Mouse (Mus musculus): ENCODE measurements around the gene Xrcc3.

Gene Xrcc3

GRCm38 (mm10) chr12:111814769-111815762, 1.4 kb upstream of the Xrcc3 start:
- DNase-seq (ENCODE audit: low read depth), result no peak

- no peak for DNase-seq (ENCODE audit: low read depth)
These were observed 435 bp downstream of the Xrcc3 start for GRCm38 (mm10) chr12:111813111-111813765.

DNA sequence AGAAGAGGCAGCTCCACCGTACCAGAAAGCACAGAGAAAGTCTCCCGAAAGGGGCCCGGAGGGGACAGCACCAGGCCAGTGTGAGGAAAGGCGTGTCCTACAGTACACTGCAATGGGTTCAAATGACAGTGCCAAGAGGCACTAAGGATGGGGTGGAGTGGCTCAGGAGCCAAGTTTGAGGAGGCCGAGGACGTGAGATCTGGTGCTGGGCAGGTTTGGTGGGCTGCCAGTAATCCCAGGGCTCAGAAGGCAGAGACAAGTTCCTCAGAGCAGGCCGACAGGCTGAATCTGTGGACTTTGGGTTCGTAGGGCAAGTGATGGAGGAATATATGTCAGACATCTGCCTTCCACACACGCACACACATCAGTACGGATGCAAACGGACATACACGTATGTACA, 1.1 kb downstream of the Xrcc3 start:
- no peak for DNase-seq (ENCODE audit: low read depth)

DNA sequence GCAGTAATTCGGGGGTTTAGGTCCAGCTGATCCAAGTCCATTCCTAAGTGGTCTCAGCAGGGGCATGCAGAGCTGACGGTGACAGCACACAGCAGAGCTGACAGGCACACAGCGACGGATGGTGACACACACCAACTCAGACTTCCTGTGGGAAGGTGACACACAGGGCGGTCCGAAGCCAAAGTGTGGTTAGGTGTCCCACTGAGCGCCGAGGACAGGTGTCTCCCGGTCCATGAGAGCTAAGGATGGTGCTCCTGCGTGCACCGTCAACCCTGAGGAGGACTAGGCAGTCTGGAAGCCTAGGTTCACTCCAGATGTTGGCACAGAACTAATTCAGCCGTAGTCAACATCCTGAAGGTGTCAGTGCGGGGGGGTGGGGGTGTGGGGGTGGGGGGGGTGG, 1.6 kb downstream of the Xrcc3 start:
- DNase-seq (ENCODE audit: low read depth), result no peak

DNA sequence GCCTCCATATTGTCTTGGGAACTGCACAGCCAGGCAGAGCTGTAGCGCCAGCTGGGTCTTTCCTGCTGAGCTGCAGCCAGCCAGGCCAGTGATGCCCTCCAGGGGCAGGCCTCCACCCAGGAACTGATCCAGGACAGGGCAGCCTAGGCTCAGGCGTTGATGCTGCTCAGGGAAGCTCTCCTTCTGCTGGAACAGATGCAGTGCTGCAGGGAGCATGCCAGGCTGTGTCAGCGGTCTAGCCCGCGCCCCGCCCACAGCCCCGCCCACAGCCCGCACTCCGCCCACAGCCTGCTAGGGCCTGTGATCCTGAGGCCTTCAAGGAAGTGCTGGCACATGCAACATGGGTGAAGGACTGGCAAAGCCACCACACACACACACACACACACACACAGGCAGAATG, 3.9 kb downstream of the Xrcc3 start:
- peak; percentile 55 for DNase-seq (ENCODE audit: low read depth)

GRCm38 (mm10) chr12:111808775-111809174, 4.9 kb downstream of the Xrcc3 start:
- no peak for DNase-seq (ENCODE audit: low read depth)

- DNase-seq (ENCODE audit: low read depth), result no peak
These were observed 10.1 kb downstream of the Xrcc3 start for GRCm38 (mm10) chr12:111803538-111803937.

GRCm38 (mm10) chr12:111800459-111801183, 13.1 kb downstream of the Xrcc3 start:
- no peak for DNase-seq (ENCODE audit: low read depth)

GRCm38 (mm10) chr12:111798493-111798892, 15.2 kb downstream of the Xrcc3 start:
- no peak for DNase-seq (ENCODE audit: low read depth)

DNA sequence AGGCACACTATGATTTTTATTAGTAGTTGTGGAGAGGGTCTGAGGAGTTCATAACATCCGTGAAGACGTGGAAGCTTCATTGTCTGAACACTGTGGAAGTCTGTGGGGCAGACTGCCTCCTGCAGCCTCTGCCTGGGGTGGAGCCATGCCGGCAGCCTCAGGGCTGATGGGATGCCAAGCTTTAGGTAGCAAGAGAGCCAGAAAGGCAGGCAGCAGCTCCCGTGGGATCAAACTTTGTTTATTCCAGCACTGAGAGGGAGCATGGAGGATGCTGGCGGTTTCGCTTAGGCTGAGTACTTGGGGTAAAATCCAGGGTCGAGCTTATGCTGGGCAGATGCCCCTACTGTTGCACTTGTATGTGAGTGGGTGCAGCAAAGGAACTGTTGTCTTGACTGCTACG, 16.4 kb downstream of the Xrcc3 start:
- no peak for DNase-seq (ENCODE audit: low read depth)

- DNase-seq (ENCODE audit: low read depth), result no peak
These were observed 18.3 kb downstream of the Xrcc3 start for GRCm38 (mm10) chr12:111795180-111795895.

DNA sequence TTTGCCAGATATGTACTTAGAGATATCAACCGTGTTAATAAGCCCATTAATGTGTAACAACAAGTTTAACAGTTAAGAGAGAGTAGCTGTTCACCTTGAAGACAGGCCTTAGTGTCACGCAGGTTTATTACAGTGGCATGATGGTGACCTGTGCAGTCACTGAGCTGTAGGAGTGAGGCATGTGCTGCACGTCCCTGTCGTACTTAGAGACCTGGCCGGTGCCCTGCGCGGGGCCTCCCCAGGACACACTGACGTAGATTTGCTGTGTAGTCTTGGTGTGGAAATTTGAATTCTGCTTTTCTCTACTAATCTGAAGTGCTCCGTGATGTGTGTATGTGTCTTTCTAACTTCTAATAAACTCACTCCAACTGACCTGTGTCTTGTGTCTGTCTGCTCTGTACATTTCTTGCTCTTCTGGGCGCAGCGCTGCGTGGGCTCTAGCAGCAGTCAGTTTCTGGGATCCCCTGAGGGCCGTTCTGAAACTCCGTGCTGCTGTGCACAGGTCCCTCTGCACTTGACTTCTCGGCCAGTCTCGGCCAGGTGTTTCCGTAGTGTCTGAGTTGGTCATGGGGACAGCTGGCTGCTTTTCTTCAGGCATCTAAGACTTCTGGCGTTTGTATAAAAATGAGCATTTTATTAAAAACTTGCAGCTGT, 19.0 kb downstream of the Xrcc3 start:
- DNase-seq (ENCODE audit: low read depth), result no peak

DNA sequence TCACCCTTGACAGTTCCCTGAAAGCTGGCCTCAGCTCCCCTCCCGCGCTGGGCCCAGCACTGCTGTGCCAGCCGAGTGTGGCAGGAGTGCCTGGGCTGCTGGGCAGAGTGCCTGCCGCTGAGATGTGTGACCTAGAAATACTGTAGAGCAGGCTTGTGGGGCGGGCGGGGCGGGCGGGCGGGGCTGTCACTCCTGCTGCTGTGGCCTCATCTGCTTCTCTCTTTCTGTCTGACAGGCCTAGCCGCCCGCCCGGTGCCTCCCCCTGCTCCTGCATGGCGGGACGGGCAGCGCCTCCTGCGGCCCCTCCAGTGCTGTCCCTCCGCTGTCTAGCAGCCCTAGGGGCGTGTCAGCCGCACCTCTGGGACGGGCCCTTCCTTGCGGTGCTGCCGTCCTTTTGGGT, 19.6 kb downstream of the Xrcc3 start:
- no peak for DNase-seq (ENCODE audit: low read depth)

- DNase-seq (ENCODE audit: low read depth), result no peak
These were observed 22.1 kb downstream of the Xrcc3 start for GRCm38 (mm10) chr12:111791474-111792104.

DNA sequence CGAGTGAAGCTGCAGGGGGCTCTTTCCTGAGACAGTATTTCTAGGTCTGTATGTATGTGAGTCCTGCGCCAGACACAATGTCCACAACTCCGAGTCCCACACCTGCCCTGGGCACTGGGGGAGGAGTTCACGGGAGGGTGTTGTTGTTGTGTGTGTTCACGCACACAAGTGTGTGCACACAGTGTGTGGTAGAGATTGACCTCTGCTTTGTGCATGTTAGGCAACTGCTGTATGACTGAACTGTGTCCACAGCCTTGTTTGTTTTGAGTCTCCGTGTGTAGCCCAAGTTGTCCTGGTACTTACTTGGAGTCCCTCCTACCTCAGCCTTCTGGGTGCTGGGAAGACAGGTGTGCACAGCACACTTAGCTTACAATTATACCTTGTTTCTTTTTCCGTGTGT, 23.0 kb downstream of the Xrcc3 start:
- no peak for DNase-seq (ENCODE audit: low read depth)

DNA sequence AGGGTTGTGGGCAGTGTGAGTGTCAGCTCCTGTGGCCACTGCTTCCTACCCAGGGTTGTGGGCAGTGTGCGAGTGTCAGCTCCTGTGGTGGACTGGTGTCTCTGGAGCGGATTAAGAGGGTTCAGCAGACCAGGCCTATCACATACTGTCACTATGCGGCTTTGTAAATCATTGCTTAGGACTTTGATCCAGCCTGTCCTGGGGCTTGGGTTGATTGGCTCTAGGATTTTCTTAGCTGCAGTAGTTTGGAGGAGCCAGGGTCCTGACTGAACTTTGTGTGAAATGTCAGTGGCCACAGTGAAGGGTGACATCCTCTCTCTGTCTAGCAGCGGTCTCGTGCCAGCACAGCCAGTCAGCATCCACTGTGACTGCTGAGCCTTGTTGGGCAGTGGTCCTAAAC, 23.6 kb downstream of the Xrcc3 start:
- no peak for DNase-seq (ENCODE audit: low read depth)

DNA sequence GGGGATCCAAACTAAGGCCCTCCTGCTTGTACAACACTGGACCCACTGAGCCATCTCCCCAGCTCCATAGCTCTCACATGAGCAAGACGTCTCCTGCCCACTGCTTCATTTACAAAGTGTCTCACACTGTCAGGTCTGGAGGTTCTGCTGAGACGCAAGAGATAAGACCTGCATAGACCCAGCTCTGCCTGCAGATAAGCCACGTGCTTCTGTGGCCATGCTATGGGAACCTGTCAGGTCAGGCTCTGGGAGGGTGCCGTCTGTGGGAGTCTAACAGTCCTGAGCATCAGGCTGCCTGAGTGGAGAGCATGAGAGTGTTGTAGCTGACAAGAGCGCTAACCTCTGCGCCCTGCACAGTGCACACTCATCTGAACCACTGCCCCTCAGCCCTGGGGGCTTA, 26.7 kb downstream of the Xrcc3 start:
- DNase-seq (ENCODE audit: low read depth), result no peak

- no peak for DNase-seq (ENCODE audit: low read depth)
These were observed 28.5 kb downstream of the Xrcc3 start for GRCm38 (mm10) chr12:111785174-111785573.

GRCm38 (mm10) chr12:111779544-111779943, 34.1 kb downstream of the Xrcc3 start:
- no peak for DNase-seq (ENCODE audit: low read depth)

- no peak for DNase-seq (ENCODE audit: low read depth)
These were observed 35.8 kb downstream of the Xrcc3 start for GRCm38 (mm10) chr12:111777919-111778318.

- no peak for DNase-seq (ENCODE audit: low read depth)
These were observed 38.8 kb downstream of the Xrcc3 start for GRCm38 (mm10) chr12:111774845-111775244.

Measured in fibroblast of lung, adult 2 months (primary cell).